Mouse (Mus musculus) embryonic stem cell, embryonic (primary cell): ENCODE data around the gene Slit2.

ENCODE experiments used
- CTCF ChIA-PET, 4 experiments: fragments of 300-600 bp in 2 of 4; fragments of 350-600 bp in 2 of 4; sonication (Branson Sonifier 250); formaldehyde crosslinking; loops; one replicate each; lab custom pipeline; 2022; ENCODE audit warnings: inconsistent platforms in 2 of 4; lab: Charles Lee
- POLR2A ChIA-PET, 4 experiments: fragments of 300-600 bp in 2 of 4; fragments of 350-600 bp in 2 of 4; sonication (Branson Sonifier 250); formaldehyde crosslinking; loops; one replicate each; lab custom pipeline; 2022; ENCODE audit warnings: antibody characterized with exemption in 4 of 4, inconsistent platforms in 1 of 4; lab: Charles Lee

Slit2 gene

GRCm38 (mm10) chr5:47982941-47983701, at the start of gene Slit2:
Gene Slit2 (plus strand): TSS chr5:47983138.
- POLR2A ChIA-PET: interaction anchor here in 3 of 4 experiments (0.6 to 2.6 kb wide), 11 partner anchors 10 to 1466 kb away, joined by 3 to 12 read pairs (median 3); no protein-coding TSS in a partner anchor
- CTCF ChIA-PET: no interaction called here

- ChIA-PET POLR2A (no interaction called here), CTCF (no interaction called here)
Measured at GRCm38 (mm10) chr5:47938586-47939372, 44.2 kb upstream of the Slit2 start.

- ChIA-PET POLR2A (interaction anchor here in 1 of 4 experiments (0.6 kb wide), 1 partner anchor 28 kb away, joined by 3 read pairs; no protein-coding TSS in a partner anchor), CTCF (no interaction called here)
Measured at GRCm38 (mm10) chr5:47956451-47956850, 26.5 kb upstream of the Slit2 start.

GRCm38 (mm10) chr5:47975795-47976194, 7.1 kb upstream of the Slit2 start:
- CTCF ChIA-PET: no interaction called here
- POLR2A ChIA-PET: interaction anchor here in 1 of 4 experiments (1.3 kb wide), 1 partner anchor 17 kb away, joined by 3 read pairs; no protein-coding TSS in a partner anchor

GRCm38 (mm10) chr5:47979371-47979770, 3.6 kb upstream of the Slit2 start:
- ChIA-PET POLR2A (no interaction called here), CTCF (no interaction called here)

- ChIA-PET POLR2A (interaction anchor here in 1 of 4 experiments (1.0 kb wide), 1 partner anchor 13 kb away, joined by 3 read pairs; no protein-coding TSS in a partner anchor), CTCF (no interaction called here)
Measured at GRCm38 (mm10) chr5:47980459-47980858, 2.5 kb upstream of the Slit2 start.

- ChIA-PET CTCF (no interaction called here), POLR2A (interaction anchor here in 2 of 4 experiments (0.7 to 2.6 kb wide), 6 partner anchors 11 to 344 kb away, joined by 3 to 12 read pairs (median 4); no protein-coding TSS in a partner anchor)
Measured at GRCm38 (mm10) chr5:47981951-47982350, 987 bp upstream of the Slit2 start.

- POLR2A ChIA-PET: interaction anchor here in 2 of 4 experiments (0.5 to 2.6 kb wide), 7 partner anchors 9 to 1461 kb away, joined by 3 to 12 read pairs (median 3); no protein-coding TSS in a partner anchor
- CTCF ChIA-PET: interaction anchor here in 1 of 4 experiments (0.8 kb wide), 1 partner anchor 22 kb away, joined by 3 read pairs; no protein-coding TSS in a partner anchor
Measured at GRCm38 (mm10) chr5:47983746-47984583, 1.0 kb downstream of the Slit2 start.

- POLR2A ChIA-PET: interaction anchor here in 1 of 4 experiments (0.7 to 2.6 kb wide), 3 partner anchors 8 to 45 kb away, joined by 3 to 12 read pairs (median 3); no protein-coding TSS in a partner anchor
Measured at GRCm38 (mm10) chr5:47984584-47985197, 1.8 kb downstream of the Slit2 start.

GRCm38 (mm10) chr5:47985198-47985631, 2.3 kb downstream of the Slit2 start:
- ChIA-PET CTCF (interaction anchor here in 1 of 4 experiments (0.8 kb wide), 1 partner anchor 21 kb away, joined by 3 read pairs; no protein-coding TSS in a partner anchor), POLR2A (no interaction called here)

More at GRCm38 (mm10) chr5:47984584-47985197, 1.8 kb downstream of the Slit2 start:
- CTCF ChIA-PET: interaction anchor here in 1 of 4 experiments (0.8 kb wide), 1 partner anchor 22 kb away, joined by 3 read pairs; no protein-coding TSS in a partner anchor

GRCm38 (mm10) chr5:47985901-47986670, 3.1 kb downstream of the Slit2 start:
- CTCF ChIA-PET: no interaction called here
- POLR2A ChIA-PET: interaction anchor here in 1 of 4 experiments (0.5 kb wide), 1 partner anchor 721 kb away, joined by 22 read pairs; no protein-coding TSS in a partner anchor

- CTCF ChIA-PET: interaction anchor here in 1 of 4 experiments (0.6 kb wide), 1 partner anchor 143 kb away, joined by 3 read pairs; no protein-coding TSS in a partner anchor
- POLR2A ChIA-PET: no interaction called here
Measured at GRCm38 (mm10) chr5:47990926-47991325, 8.0 kb downstream of the Slit2 start.

GRCm38 (mm10) chr5:48003708-48004415, 20.9 kb downstream of the Slit2 start:
- POLR2A ChIA-PET: no interaction called here

GRCm38 (mm10) chr5:48005533-48005932, 22.6 kb downstream of the Slit2 start:
- CTCF ChIA-PET: no interaction called here

More at GRCm38 (mm10) chr5:48003708-48004415, 20.9 kb downstream of the Slit2 start:
- CTCF ChIA-PET: no interaction called here

GRCm38 (mm10) chr5:48006059-48006458, 23.1 kb downstream of the Slit2 start:
- CTCF ChIA-PET: interaction anchor here in 1 of 4 experiments (0.6 kb wide), 1 partner anchor 21 kb away, joined by 3 read pairs; no protein-coding TSS in a partner anchor
- POLR2A ChIA-PET: no interaction called here

More at GRCm38 (mm10) chr5:48005533-48005932, 22.6 kb downstream of the Slit2 start:
- POLR2A ChIA-PET: no interaction called here

- ChIA-PET POLR2A (no interaction called here), CTCF (no interaction called here)
Measured at GRCm38 (mm10) chr5:48023441-48023840, 40.5 kb downstream of the Slit2 start.
